Mouse (Mus musculus) forebrain, embryonic 10.5 days (tissue): ENCODE data around the gene Cdc42bpa. TPM values are rescaled to one million over a fixed set of nuclear protein-coding genes. Genes with fewer than 3 reads are reported as not detected.

Experiments used
- DNase-seq: peaks from one replicate; pipeline ENCODE4 v3.0.0-alpha.2; 2017; ENCODE audit warnings: low spot score; ENCODE audit errors: extremely low spot score
- H3K27ac ChIP-seq: fragments of 300-500 bp; sonication (generic); 2 replicates; pipeline ENCODE4 v1.5.1; 2016; ENCODE audit warnings: mild to moderate bottlenecking
- H3K27me3 ChIP-seq: fragments of 300-500 bp; sonication (generic); 2 replicates; pipeline ENCODE4 v1.6.1; 2016; ENCODE audit warnings: mild to moderate bottlenecking; ENCODE audit not compliant: poor library complexity, severe bottlenecking
- H3K36me3 ChIP-seq: fragments of 300-500 bp; sonication (generic); replicated peaks from 2 replicates; pipeline ENCODE4 v1.6.1; 2016; ENCODE audit warnings: mild to moderate bottlenecking, moderate library complexity
- H3K4me1 ChIP-seq: fragments of 300-500 bp; sonication (generic); 2 replicates; pipeline ENCODE4 v1.6.1; 2016
- H3K4me3 ChIP-seq: fragments of 300-500 bp; sonication (generic); 2 replicates; pipeline ENCODE4 v1.5.1; 2016; ENCODE audit warnings: mild to moderate bottlenecking, moderate library complexity
- H3K9me3 ChIP-seq: fragments of 300-500 bp; sonication (generic); 2 replicates; pipeline ENCODE4 v1.6.1; 2016; ENCODE audit warnings: mild to moderate bottlenecking, moderate library complexity
- WGBS: fragments of 180-500 bp; shearing (Covaris S2); methylation state at CpG from one replicate; pipeline ENCODE4 v1.1.7; 2016; 5-methylcytosine and 5-hydroxymethylcytosine counted together
- polyA plus RNA-seq: library from polyadenylated mRNA; unstranded; fragments of >200 nt; fragmentation: Nextera tagmentation; extraction: Ambion mirVana; gene quantifications from 2 replicates; pipeline ENCODE4 v1.2.1, GENCODE M21; 2016

Cdc42bpa gene
- 11.1 and 12.2 TPM in 2 replicates for polyA plus RNA-seq

GRCm38 (mm10) chr1:179959721-179960542 is at the start of gene Cdc42bpa:
Gene Cdc42bpa (plus strand): TSS chr1:179960472.
- H3K27ac ChIP-seq, result peak within 1 kb of the TSS; percentile 96
- H3K4me1 ChIP-seq, result peaks cover 62% of the 10 kb centered on the region
- no peaks in the 10 kb centered on the region for H3K9me3 ChIP-seq
- WGBS, result under 1% methylated on average over 101 of the region's 128 CpGs
- peak; percentile 74 for DNase-seq
- H3K36me3 ChIP-seq, result no peaks in the 10 kb centered on the region
- peaks cover 19% of the 10 kb centered on the region for H3K27me3 ChIP-seq
- peak within 1 kb of the TSS; percentile 85 for H3K4me3 ChIP-seq

DNA sequence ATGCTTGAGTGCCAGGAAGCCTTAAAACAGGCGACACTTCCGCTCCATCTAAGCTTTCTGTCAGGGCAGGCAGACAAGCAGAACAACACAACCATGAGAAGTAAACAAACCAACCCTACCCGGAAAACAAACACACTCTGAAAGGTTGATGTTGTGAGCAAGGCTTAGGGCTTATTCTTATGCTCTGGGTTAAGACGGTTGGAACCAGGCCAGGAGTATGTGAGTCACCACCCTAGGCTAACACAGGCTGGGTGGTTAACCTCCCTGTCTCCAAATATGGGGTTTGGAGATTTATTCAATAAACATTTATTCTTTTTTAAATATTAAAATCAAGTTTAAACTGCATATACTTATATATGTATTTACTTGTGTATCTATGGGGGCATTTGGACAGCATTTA is 46.8 kb upstream of the Cdc42bpa start:
- H3K27me3 ChIP-seq, result no peaks in the 10 kb centered on the region; the same call in 1 of the 2 replicates
- no peaks in the 10 kb centered on the region for H3K36me3 ChIP-seq
- WGBS, result 90% methylated on average over 4 of the region's 4 CpGs
- H3K27ac ChIP-seq, result no peak overlapping the region
- H3K4me1 ChIP-seq, result peaks cover 27% of the 10 kb centered on the region
- H3K4me3 ChIP-seq, result no peak overlapping the region
- H3K9me3 ChIP-seq, result no peaks in the 10 kb centered on the region
- no peak for DNase-seq

DNA sequence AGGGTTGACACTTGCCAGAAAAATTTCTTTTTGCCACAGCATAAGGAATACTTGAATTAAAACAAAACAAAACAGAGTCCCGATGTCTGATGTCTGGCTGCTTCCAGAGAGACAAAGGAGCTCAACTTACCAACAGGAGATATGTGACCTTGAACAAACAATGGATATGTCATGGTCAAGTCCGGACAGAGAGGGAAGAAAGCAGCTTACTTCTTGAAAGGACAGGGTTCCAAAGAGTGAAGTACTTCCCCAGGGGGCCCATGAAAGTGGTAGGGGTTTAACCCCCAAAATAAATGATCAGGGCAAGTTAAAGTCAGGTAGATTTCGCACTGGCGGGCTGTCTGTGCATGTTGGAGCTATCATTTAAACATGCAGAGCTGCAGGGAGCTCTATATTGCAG is 43.2 kb upstream of the Cdc42bpa start:
- H3K27ac ChIP-seq, result no peak overlapping the region
- WGBS, result 76% methylated on average over 4 of the region's 4 CpGs
- no peaks in the 10 kb centered on the region for H3K9me3 ChIP-seq
- H3K27me3 ChIP-seq, result no peaks in the 10 kb centered on the region
- H3K36me3 ChIP-seq, result no peaks in the 10 kb centered on the region
- no peak for DNase-seq
- no peak overlapping the region for H3K4me3 ChIP-seq
- H3K4me1 ChIP-seq, result peaks cover 16% of the 10 kb centered on the region

GRCm38 (mm10) chr1:179917481-179917880 is 42.8 kb upstream of the Cdc42bpa start:
- Histone ChIP-seq H3K27ac (no peak overlapping the region), H3K27me3 (no peaks in the 10 kb centered on the region), H3K36me3 (no peaks in the 10 kb centered on the region), H3K4me3 (no peak overlapping the region), H3K4me1 (peaks cover 12% of the 10 kb centered on the region), H3K9me3 (no peaks in the 10 kb centered on the region)
- 86% methylated on average over 11 of the region's 11 CpGs for WGBS
- no peak for DNase-seq

DNA sequence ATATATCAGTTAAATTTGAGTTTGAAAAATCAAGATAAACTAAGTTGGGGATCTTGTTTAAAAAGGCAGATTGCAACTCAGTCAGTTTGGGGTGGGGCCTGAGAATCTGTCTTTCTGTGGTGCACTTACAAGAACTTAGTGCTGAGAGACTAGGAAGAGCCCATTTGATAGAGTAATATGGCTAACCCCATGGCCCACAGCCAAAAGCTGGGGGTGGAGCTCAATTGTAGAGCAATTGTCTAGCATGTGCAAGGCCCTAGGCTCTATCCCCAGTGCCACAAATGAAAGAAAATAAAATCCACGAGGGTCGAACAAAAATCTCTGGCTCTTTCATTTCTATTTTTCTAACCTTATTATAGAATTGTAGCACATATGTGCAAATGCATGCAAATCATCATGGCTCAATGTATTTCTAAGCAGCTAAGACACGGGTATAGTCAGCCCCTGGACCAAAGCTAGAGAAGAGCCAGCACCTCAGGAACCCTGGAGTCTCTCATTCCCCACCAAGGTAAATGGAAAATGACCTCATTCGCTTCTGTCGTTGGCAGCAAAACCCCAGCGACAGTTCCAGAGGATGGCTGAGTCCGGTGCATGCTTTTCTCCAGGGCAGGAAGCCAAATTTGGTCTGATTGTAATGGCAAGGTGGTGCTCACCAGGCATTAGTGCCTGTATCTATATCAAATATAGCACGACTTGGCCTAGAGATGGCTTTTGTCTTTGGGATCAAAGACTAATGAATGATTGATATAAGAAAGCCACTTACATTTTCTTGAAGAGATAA is 40.4 kb upstream of the Cdc42bpa start:
- Histone ChIP-seq H3K27me3 (no peaks in the 10 kb centered on the region), H3K36me3 (no peaks in the 10 kb centered on the region), H3K4me3 (no peak overlapping the region), H3K27ac (no peak overlapping the region), H3K9me3 (no peaks in the 10 kb centered on the region), H3K4me1 (peaks cover 14% of the 10 kb centered on the region)
- WGBS, result 89% methylated on average over 8 of the region's 8 CpGs
- no peak for DNase-seq

DNA sequence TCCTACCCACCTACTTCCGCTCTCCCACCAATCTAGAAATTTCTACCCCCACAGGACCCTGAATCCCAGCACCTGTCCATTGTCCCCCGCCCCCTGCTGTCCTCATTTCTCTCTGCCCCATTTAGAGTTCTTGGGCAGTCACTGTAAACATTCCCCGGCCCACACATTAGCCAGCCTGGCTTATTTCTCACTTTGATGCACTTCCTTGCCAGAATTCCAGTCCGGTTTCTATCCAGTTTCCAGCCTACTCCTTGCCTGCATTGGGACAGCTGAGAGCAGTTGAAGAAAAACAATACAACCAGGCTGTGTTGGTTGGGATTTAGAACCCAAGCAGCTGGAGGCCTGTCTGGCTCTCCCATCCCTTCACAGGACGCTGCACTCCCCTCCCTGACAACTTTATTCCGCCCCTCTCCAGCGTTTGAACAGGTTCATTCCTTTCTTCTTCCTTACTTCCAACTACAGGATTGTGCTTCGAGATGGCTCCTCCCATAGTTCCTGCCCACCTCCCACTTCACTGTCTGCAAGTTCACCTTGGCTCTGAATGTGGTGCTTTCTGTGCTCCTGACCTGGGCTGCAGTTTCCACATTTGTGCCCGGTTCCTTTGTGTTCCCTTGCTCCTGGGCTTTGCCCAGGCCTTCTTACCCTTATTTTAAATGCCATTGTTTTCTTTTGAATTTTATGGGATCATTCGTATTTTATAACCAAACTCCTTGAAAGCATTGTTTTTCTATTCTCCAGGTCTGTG is 36.4 kb upstream of the Cdc42bpa start:
- DNase-seq, result no peak
- Histone ChIP-seq H3K27ac (no peak overlapping the region), H3K36me3 (no peaks in the 10 kb centered on the region), H3K4me3 (no peak overlapping the region), H3K9me3 (no peaks in the 10 kb centered on the region), H3K4me1 (peaks cover 7% of the 10 kb centered on the region), H3K27me3 (no peaks in the 10 kb centered on the region)
- 67% methylated on average over 10 of the region's 10 CpGs for WGBS

GRCm38 (mm10) chr1:179926240-179926639 is 34.0 kb upstream of the Cdc42bpa start:
- Histone ChIP-seq H3K27me3 (no peaks in the 10 kb centered on the region), H3K4me1 (peaks cover 7% of the 10 kb centered on the region), H3K36me3 (no peaks in the 10 kb centered on the region), H3K27ac (no peak overlapping the region), H3K4me3 (no peak overlapping the region), H3K9me3 (no peaks in the 10 kb centered on the region)
- 71% methylated on average over 6 of the region's 6 CpGs for WGBS
- no peak for DNase-seq

- no peaks in the 10 kb centered on the region for H3K9me3 ChIP-seq
- 85% methylated on average over 6 of the region's 6 CpGs for WGBS
- no peak overlapping the region for H3K4me3 ChIP-seq
- no peaks in the 10 kb centered on the region for H3K36me3 ChIP-seq
- H3K4me1 ChIP-seq, result peaks cover 7% of the 10 kb centered on the region
- no peak overlapping the region for H3K27ac ChIP-seq
- H3K27me3 ChIP-seq, result no peaks in the 10 kb centered on the region
- DNase-seq, result no peak
Measured at GRCm38 (mm10) chr1:179927102-179927501, 33.2 kb upstream of the Cdc42bpa start.

DNA sequence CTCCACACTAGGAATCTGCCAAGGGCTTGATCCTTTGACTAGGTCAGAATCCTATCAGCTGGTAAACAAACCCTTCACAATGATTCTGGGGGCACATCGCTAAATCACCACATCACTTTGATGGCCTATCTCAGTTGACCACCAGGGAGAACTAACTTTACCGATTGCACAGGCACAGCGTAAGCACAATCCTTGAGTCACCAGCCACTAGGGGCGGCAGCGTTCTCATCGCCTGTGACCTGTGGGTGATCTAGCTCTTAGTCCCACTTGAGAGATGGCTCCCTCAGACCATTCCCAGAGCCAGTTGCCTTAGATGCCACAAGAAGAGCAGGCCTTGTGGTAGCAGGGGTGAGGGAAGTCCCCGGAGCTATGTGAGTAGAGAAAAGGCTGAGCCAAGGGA is 31.4 kb upstream of the Cdc42bpa start:
- Histone ChIP-seq H3K36me3 (no peaks in the 10 kb centered on the region), H3K4me3 (no peak overlapping the region), H3K4me1 (peaks cover 1% of the 10 kb centered on the region; the same call in 1 of the 2 replicates), H3K27ac (no peak overlapping the region), H3K27me3 (no peaks in the 10 kb centered on the region), H3K9me3 (no peaks in the 10 kb centered on the region)
- no peak for DNase-seq
- WGBS, result 66% methylated on average over 7 of the region's 7 CpGs

DNA sequence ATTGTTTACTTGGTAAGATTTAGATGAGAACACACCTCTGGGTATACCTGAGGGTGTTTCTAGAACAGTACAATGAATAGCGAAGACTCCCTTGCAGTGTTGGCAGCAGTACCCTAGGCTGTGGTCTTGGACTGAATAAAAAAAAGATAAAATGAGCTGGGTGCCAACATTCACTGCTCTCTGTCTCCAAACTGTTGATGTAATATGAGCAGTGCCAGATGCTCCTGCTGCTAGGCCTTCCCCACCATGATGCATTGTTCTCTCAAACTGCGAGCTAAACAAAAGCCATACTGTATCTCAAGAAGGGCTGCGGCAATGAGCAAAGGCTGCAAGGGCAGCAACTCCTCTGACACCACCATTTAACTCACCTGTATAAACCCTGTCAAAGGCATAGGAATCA is 29.0 kb upstream of the Cdc42bpa start:
- no peaks in the 10 kb centered on the region for H3K9me3 ChIP-seq
- no peak for DNase-seq
- no peak overlapping the region for H3K4me3 ChIP-seq
- no peaks in the 10 kb centered on the region for H3K4me1 ChIP-seq
- WGBS, result 76% methylated on average over 3 of the region's 3 CpGs
- H3K27me3 ChIP-seq, result no peaks in the 10 kb centered on the region
- H3K27ac ChIP-seq, result no peak overlapping the region
- H3K36me3 ChIP-seq, result no peaks in the 10 kb centered on the region

- WGBS, result 88% methylated on average over 3 of the region's 3 CpGs
- Histone ChIP-seq H3K9me3 (no peaks in the 10 kb centered on the region), H3K36me3 (no peaks in the 10 kb centered on the region), H3K4me3 (no peak overlapping the region), H3K4me1 (no peaks in the 10 kb centered on the region), H3K27me3 (no peaks in the 10 kb centered on the region), H3K27ac (no peak overlapping the region)
- DNase-seq, result no peak
Measured at GRCm38 (mm10) chr1:179934064-179934463, 26.2 kb upstream of the Cdc42bpa start.

DNA sequence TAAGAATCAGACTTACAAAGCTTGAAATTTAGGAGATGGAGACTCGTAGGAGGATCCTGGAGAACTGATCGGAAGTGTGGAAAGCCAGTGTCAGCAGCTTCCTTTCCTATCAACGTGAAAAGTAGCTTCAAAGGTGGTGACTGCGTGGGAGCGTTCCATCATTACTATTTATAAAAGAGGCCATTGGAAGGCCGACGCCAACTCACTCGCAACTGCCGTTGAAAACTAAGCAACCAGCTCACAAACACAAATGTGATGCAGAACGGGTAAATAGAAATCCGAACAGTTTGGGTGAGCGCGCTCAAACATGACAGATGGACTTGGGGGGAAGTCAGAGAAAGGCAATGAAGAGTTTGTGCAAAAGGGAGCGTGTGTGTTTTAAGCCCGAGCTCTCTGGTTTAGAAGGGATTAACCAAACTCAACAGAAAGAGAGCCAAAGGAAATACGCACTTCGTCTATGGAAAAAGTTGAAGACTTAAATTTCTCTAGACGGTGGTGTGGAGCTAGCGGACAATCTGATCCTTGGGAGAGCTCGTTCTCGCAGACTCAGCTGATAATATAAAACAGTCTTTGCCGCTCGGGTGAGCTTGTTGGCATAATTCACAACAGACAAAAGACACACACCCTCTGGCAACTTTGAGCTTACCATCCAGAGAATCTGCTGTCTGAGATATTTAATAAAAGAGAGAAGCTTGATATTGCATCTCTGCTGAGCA is 20.0 kb upstream of the Cdc42bpa start:
- H3K4me3 ChIP-seq, result no peak overlapping the region
- WGBS, result 84% methylated on average over 23 of the region's 23 CpGs
- 0 out of 2 replicates have a peak, but pooled peaks cover 5% of the 10 kb centered on the region for H3K4me1 ChIP-seq
- H3K9me3 ChIP-seq, result no peaks in the 10 kb centered on the region
- H3K27me3 ChIP-seq, result no peaks in the 10 kb centered on the region
- DNase-seq, result no peak
- H3K36me3 ChIP-seq, result no peaks in the 10 kb centered on the region
- no peak overlapping the region for H3K27ac ChIP-seq
